Mouse (Mus musculus) heart, adult 2 months (tissue): ENCODE measurements at regions not wholly inside any gene's neighbourhood (a gene's known extent, or its start where the extent isn't known, plus 50 kb on each side); places are given as distances from the start of the nearest gene placed in this dataset.

Experiments used
- CTCF ChIP-seq: fragments of 200-600 bp; IDR thresholded peaks from 2 replicates; pipeline ENCODE4 v1.8.1; 2022; ENCODE audit warnings: antibody characterized with exemption, mild to moderate bottlenecking, moderate library complexity
- EP300 ChIP-seq: fragments of 200-500 bp; IDR thresholded peaks from 2 replicates; pipeline ENCODE4 v1.6.1; 2011; ENCODE audit warnings: low read depth, low read length, control low read depth; ENCODE audit not compliant: insufficient read depth
- POLR2A ChIP-seq: fragments of 200-500 bp; IDR thresholded peaks from 2 replicates; pipeline ENCODE4 v1.6.1; 2011; ENCODE audit warnings: mild to moderate bottlenecking, low read depth, low read length, control low read depth; ENCODE audit not compliant: insufficient read depth

DNA sequence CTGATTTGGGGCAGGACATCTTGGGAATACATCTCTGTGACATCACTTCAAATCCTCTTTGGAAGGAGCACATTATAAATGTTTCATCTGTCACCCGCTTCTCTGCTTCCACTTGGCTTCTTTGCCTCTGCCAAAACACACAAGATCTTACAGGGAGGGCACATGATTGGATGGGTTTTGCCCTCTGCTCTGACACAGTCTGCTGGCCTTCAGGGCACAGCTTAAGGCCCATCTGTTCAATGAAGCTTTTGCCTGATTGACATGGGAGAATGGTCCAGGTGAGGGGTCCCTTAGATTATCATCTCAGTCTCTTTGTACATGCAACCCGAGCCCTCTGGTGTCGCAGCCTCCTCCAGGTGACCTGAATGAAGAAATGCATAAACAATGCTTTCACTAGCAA is 612.7 kb upstream of the Fam92a start:
- TF ChIP-seq POLR2A (no peak), CTCF (no peak), EP300 (no peak)
